Mouse (Mus musculus): ENCODE data around the gene Bod1.

DNA sequence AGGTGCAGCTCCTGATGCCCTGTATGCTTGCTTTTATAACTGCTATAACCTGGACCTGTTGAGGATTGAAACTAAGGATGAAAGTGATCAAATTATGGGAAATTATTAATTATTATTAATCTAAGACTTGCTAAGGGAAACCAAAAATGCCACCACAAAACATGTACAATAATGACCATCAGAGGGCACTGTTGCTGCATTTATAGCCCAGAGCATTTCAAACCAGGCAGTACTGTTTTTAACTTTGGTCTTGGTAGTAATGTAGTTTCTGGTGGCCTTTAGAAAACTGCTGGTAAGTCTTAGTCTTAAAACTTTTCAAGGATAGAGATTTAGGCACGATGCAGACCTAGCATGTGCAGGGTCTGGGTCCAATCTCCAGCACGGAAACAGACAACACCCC, 3.7 kb upstream of the Bod1 start:
- TF ChIP-seq EP300 (IDR thresholded peaks at IDR 0.05; ENCODE audit: low read depth) (peak; percentile 18; the same call in 1 of the 2 replicates), CTCF (IDR thresholded peaks at IDR 0.05; ENCODE audit: low read depth) (peak; percentile 73)

All from liver, embryonic 14.5 days (tissue).